Mouse (Mus musculus) lung, adult 2 months (tissue): ENCODE measurements around the gene Eef1akmt4.

Experiments
- CTCF ChIP-seq: fragments of 200-500 bp; IDR thresholded peaks from 2 replicates; pipeline ENCODE4 v1.5.1; 2011; ENCODE audit warnings: mild to moderate bottlenecking, low read length, control low read depth; ENCODE audit not compliant: insufficient read depth
- POLR2A ChIP-seq: fragments of 200-500 bp; IDR thresholded peaks from 2 replicates; pipeline ENCODE4 v1.6.1; 2011; ENCODE audit warnings: low read depth, mild to moderate bottlenecking, control low read depth, low read length, borderline replicate concordance; ENCODE audit errors: extremely low read depth

DNA sequence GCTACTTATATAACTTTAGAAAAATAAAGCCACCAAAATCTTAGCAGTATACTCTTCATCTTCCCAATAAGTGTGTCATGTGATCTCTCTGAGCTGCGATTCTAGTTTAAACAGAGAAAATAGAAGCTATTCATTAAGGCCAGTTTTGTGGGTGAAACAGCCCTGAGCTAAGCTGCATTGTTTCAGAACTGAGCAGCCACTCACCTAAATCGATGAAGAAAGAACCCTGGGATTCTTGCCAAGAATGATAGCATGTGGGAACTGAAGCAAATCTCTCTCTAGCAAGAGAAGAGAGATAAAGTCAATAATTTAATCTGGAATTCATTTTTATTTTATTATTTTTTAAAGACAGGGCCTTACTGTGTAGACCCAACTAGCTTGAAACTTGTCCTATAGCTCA, 11.8 kb downstream of the Eef1akmt4 start:
- no peak for TF ChIP-seq CTCF
- TF ChIP-seq POLR2A: no peak
